Mouse (Mus musculus) cerebellum, adult 9-10 months (tissue): ENCODE results near the gene Spink4.

Experiments used
- DNase-seq: peaks from one replicate; pipeline ENCODE4 v3.0.0; 2022

Gene Spink4

GRCm38 (mm10) chr4:40919785-40920184, at the start of gene Spink4:
Spink4 (plus strand) TSS chr4:40920052.
- DNase-seq, result no peak

DNA sequence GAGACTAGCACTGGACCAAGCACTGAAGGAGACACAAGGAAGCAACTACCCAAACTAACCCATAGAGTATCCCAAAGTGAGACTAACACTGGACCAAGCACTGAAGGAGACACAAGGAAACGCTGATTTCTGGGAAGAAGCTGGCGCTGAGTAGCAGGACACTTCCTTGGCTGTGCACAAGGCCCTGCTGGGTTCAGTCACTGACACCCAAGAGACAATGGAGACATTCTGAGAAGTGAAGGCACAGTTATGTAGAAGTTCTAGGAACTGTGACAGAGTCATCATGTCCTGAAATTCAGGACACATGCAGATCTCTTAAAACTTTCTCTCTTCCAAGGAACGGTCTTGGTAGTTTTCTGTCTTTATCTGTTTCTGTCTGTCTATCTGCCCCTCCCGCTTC, 49.6 kb upstream of the Spink4 start:
- DNase-seq, result no peak

GRCm38 (mm10) chr4:40872129-40872528, 47.7 kb upstream of the Spink4 start:
- no peak for DNase-seq

- no peak for DNase-seq
Observed at GRCm38 (mm10) chr4:40873320-40873719, 46.5 kb upstream of the Spink4 start.

DNA sequence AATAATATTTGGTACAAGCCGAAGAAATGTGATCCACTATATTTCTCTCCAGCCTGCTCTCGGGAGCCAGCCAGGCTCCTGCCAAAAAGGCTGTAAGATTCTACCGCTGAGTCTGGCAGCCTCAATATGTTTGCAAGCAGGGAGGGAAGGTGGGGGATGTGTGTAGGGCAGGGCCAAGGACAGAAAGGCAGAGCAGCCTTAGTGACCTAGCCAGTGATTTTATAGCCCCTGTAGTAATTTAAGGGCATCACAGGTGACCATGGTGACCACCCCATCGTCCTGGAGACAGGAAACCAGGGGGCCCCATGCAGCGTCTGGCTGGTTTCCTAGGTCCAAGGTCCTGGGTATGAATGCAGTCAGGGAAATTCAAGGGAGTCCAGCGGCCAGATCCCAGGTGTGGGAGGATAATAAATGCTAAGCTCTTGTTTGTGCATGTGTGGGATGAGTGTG, 45.7 kb upstream of the Spink4 start:
- peak; percentile 52 for DNase-seq

- DNase-seq, result no peak
Observed at GRCm38 (mm10) chr4:40874794-40875552, 44.9 kb upstream of the Spink4 start.

- DNase-seq, result no peak
Observed at GRCm38 (mm10) chr4:40875842-40876241, 44.0 kb upstream of the Spink4 start.

- peak; percentile 12 for DNase-seq
Observed at GRCm38 (mm10) chr4:40876814-40877371, 43.0 kb upstream of the Spink4 start.

DNA sequence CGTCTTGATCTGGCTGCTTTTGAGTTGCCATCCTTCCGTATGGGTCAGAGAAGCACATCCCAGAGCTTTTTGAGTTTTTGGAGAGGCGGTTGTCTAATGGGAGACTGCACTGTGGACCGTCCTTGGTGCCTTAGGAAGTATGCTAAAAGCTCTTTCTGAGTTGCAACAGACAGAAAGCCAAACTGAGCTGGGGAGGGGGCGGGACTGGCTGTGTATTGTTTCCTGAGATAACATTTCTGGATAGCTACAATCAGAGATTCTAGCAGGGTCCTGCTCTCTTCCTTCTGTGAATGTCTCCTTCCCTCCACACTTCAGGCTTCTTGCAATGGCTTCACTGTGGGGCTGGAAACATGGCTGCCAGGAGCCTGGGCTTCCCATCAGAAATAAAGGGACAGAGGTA, 42.3 kb upstream of the Spink4 start:
- DNase-seq, result no peak

GRCm38 (mm10) chr4:40883200-40883599, 36.7 kb upstream of the Spink4 start:
- DNase-seq, result no peak

DNA sequence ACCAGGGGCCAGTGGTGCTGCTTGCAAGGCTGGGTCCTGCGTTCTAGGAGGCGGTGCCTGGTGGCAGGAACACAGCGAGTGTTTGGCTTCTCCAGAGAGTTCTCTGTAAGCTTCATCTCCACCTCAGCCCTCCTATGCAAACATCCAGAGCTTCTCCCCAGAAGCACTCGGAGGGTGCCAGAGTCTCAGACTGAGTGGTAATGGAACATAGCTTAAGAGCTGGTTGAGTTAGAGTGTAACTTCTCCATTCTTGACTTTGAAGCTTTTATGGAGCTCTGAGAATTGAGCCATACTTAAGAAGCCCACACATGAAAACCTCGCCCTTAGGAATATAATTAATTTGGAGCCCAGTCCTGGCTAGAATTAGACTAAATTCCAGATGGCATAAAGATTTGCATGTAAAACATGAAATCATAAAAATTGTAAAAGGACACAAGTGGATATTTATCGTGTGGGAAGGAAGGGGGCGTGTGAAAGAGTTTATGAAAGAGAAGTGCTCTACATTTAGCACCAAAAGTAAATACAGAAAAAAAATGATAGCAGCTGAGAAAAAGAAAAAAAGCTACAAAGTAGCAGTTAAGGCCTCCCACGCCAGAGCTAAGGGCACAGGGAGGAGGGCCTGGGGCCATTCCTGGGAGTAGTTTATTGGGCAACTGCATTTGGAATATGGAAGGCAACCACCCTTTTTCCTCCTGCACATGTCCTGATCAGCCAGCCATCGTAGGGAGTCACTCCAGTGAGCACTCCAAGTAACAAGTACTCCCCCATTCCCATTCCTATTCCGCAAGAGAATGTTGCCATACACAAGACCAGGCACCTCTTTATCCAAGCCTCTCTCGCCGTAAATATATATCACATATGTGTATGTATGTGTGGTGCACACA, 35.3 kb upstream of the Spink4 start:
- DNase-seq, result no peak

DNA sequence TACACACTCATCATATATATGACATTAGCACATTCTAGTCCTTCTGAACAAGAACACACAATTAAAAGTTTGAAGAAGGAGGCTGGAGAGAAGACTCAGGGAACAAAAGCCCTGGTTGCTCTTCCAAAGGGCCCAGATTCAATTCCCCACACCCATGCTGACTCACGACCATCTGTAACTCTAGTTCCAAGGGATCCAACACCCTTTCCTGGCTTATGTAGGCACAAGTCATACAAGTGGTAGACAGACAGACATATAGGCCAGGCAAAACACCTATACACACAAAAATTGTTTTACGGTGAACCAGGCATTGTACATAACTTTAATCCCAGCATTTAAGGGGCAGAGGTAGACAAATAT, 34.7 kb upstream of the Spink4 start:
- DNase-seq, result no peak

DNA sequence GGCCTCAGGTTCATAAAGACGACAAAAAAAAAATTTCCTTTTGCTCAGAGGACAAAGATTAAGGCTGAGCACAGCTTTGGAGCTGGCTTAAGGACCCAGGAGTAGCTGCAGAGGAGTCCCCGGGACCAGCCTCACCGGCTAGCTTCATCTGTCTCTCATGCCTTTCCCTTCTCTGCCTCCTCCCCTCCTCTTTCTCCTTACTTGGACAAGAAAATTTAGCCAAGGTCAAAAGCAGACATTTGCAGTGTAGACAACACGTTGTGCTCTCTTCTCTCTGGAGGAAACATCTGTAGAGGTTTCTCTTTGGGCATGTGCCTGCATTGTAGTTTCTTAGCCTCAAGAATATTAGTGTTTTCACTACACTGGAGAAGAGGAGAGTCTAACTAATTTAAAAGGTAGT, 34.0 kb upstream of the Spink4 start:
- DNase-seq, result no peak

- DNase-seq, result no peak
Observed at GRCm38 (mm10) chr4:40888839-40889238, 31.0 kb upstream of the Spink4 start.

DNA sequence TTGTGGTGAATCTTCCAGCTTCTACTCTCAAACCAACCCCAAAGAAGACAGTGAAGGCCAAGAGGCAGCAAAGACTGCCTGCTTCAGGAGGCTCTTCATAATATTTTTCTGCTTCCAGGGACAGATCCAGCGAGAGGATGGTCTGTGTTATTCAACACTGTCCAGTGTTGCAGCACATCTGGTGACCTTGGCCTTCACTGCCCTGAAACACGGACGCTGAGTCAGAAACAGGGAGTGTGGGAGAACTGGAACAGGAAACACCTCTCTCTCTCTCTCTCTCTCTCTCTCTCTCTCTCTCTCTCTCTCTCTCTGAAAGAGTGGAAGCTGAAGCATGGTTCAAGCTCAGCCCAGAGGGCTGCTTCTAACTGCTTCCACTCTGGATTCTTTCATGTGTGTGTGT, 30.6 kb upstream of the Spink4 start:
- DNase-seq, result no peak

DNA sequence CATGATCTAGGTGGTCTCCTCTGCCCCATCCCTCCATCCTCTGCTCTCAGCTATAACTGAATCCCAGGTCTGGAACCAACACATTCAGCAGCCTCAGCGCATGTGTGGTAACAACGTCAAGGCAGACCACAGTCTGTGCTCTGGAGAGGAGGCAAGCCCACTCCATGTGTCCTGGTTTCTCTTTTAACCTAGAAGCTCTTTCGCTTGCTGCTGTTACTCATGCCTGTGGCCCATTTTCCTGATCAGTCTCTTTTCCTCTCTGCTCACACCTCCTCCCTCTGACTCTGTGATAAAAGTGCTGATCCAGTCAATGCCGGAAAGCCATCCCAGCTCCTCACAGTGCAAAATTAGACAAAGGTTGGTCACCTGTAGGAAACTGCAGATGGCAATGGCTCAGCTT, 29.9 kb upstream of the Spink4 start:
- DNase-seq, result no peak

DNA sequence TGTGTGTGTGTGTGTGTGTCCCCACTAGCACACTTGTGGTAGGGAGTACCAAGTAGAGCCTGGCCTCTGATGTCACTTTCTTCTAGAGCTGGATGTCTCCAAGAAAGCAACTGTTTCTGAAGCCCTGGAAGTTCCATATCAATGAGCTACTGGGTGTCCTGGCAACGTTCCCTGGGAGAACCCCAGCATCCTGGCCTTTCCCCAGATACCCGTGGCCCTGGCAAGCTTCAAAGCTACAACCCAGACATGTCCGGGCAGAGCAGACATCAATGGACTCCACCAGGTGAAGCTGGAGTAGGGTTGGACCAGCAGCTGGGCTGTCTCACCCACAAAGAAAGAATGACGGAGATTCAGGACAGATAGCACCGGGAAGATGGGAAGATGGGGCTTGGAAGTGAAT, 28.6 kb upstream of the Spink4 start:
- no peak for DNase-seq

- DNase-seq, result no peak
Observed at GRCm38 (mm10) chr4:40895118-40895517, 24.7 kb upstream of the Spink4 start.

GRCm38 (mm10) chr4:40895646-40896045, 24.2 kb upstream of the Spink4 start:
- no peak for DNase-seq

DNA sequence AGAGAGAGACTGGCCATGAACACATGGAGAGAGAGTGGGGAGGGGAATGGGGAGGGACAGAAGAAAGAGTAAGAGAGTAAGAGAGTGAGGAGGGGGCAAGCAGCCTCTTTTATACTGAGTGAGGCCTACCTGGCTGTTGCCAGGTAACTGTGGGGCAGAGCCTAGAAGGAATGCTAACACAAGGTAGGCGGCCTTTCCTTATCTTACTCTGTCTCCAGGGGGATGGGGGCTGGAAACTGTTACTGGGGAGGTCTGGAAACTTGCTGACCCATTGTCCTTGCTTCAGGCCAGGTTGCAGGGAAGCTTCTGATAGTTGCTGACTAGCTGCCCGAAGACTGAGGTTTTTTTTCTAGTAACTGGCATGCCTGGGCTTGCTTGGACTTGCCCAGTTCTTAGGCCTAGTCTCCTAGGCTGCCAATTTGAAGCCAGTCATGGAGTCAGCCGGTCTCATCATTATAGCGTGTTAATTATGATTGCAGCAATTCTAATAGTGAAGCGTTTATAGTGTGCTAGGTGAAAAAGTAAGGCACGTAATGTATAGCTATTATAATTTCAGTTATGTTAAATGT, 21.3 kb upstream of the Spink4 start:
- DNase-seq, result no peak

DNA sequence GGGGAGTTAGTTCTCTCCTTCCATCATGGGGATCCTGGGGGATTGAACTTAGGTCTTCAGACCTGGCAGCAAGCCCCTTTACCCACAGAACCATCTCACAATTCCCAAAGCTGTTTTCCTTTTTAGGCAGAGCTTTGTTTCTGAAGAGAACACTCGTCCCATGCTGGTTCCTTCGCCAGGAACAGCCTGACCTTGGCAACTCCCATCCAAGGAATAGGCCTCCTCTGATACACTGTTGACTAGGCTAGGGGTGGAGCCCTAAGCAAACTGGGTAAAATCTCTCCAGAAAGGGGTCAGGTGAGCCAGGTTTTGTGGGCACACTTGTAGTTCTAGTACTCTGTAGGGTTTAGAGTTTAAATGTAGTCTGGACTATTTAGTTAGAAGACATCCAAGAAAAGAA, 20.6 kb upstream of the Spink4 start:
- no peak for DNase-seq

DNA sequence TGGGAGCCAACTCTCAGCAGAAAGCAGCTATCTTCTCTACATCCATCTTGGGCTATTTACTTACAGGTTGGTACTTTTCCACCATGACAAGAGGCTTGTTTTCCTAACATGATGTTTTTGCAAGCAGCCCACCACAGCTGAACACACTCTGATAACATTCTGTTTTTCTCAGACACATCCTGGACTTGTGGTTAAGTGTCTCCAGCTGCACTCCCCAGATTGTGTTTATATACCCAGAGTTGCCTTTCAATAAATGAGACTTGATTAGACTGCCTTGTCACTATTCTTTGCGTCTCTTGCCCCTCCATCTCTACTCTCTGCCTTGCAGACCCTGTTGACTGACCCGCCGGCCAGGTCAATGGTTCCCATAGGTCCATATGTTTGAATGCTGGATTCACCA, 19.8 kb upstream of the Spink4 start:
- no peak for DNase-seq

DNA sequence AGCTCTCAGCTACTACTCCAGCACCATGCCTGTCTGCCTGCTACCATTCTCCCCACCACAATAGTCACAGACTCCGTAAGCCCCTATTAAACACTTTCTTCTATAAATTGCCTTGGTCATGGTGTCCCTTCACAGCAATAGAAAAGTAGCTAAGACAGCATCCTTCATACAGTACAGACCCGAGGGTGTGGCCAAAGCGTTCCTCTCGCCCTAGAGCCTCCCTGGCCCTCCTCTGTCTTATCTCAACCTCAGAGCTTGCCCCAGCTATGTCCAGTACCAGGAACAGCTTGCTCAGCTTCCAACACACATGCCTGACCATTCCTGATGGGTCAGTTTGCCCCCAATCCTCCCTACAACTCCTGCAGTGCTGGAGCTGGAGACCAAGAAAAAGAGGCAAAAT, 19.2 kb upstream of the Spink4 start:
- DNase-seq, result no peak

DNA sequence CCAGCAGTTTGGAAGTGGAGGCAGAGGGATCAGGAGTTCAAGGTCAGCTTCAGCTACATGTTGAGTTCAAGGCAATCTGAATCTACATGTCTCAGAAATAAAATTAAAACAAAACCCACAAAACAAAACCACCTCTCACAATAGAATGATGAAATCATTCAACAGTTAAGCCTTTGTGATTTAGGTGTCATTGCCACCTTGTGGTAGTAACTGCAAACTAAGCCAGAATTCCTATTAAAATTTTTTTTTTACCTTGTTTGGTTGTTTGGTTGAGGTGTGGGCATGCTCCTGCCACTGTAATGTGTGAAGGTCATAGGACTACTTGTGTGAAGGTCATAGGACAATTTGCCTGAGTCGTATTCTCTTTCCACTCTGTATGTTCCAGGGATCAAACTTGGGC, 13.6 kb upstream of the Spink4 start:
- DNase-seq, result peak; percentile 26
